ENCODE assay signal across 8 mouse cellular contexts in genomic region chr15:8108966-8109743, GRCm38 (mm10). TPM values are rescaled to one million over a fixed set of nuclear protein-coding genes. Genes with fewer than 3 reads are reported as not detected.
DNase-seq lines count a peak whose midpoint lies in the region; ATAC-seq and TF ChIP-seq lines count a peak whose summit lies in the region.

Nup155 (plus strand) TSS chr15:8109273.

- peak within 1 kb of the TSS; percentile 82 for H3K27ac ChIP-seq in forebrain, embryonic 12.5 days
- peak within 1 kb of the TSS; percentile 85 for H3K27ac ChIP-seq in heart, postnatal 0 days (ENCODE audit: low read depth)
- peak within 1 kb of the TSS; percentile 76 for H3K27ac ChIP-seq in liver, embryonic 16.5 days (ENCODE audit: low read length)
- peak within 1 kb of the TSS; percentile 79 for H3K27ac ChIP-seq in neural tube, embryonic 13.5 days (replicated peaks)
- H3K27ac ChIP-seq in testis, adult 2 months (ENCODE audit: control insufficient read depth, insufficient read depth, low read depth, low read length) = peak within 1 kb of the TSS; percentile 97

- H3K27me3 ChIP-seq in E14TG2a.4 (ENCODE audit: insufficient read depth, low read length) = no peaks in the 10 kb centered on the region
- no peaks in the 10 kb centered on the region for H3K27me3 ChIP-seq in forebrain, embryonic 12.5 days
- no peaks in the 10 kb centered on the region for H3K27me3 ChIP-seq in heart, postnatal 0 days (ENCODE audit: control insufficient read depth, insufficient read depth, low read length)
- H3K27me3 ChIP-seq in liver, embryonic 16.5 days (ENCODE audit: control insufficient read depth, insufficient read depth, low read depth, low read length) = no peaks in the 10 kb centered on the region
- no peaks in the 10 kb centered on the region for H3K27me3 ChIP-seq in neural tube, embryonic 13.5 days
- no peaks in the 10 kb centered on the region for H3K27me3 ChIP-seq in testis, adult 2 months (ENCODE audit: control insufficient read depth, insufficient read depth, low read length)

- peak; percentile 89 for DNase-seq in c-Kit-positive CD71-positive TER-119-positive erythroid progenitor cells, embryonic 14.5 days (ENCODE audit: low spot score)
- DNase-seq in heart, postnatal 0 days (ENCODE audit: low spot score) = peak; percentile 98
- DNase-seq in kidney, postnatal 4 days = peak; percentile 95

- ATAC-seq in forebrain, embryonic 12.5 days (ENCODE audit: low FRiP score) = peak; percentile 96
- peak; percentile 97 for ATAC-seq in heart, postnatal 0 days (ENCODE audit: insufficient read depth, low read depth)
- ATAC-seq in liver, embryonic 16.5 days (ENCODE audit: low read depth) = peak; percentile 93
- ATAC-seq in neural tube, embryonic 13.5 days (ENCODE audit: low read depth) = peak; percentile 97

- TF ChIP-seq CTCF in E14TG2a.4 (conservative IDR thresholded peaks at IDR 0.05; ENCODE audit: low read length) = no peak
- TF ChIP-seq CTCF in heart, postnatal 0 days (IDR thresholded peaks at IDR 0.05; ENCODE audit: low read depth) = no peak
- TF ChIP-seq CTCF in testis, adult 2 months (IDR thresholded peaks at IDR 0.05; ENCODE audit: control insufficient read depth, insufficient read depth, insufficient replicate concordance, low read depth, low read length) = no peak; the same call in 1 of the 2 replicates

- under 1% methylated on average over 53 of the region's 54 CpGs for WGBS in forebrain, embryonic 12.5 days
- WGBS in heart, postnatal 0 days = under 1% methylated on average over 52 of the region's 54 CpGs
- under 1% methylated on average over 52 of the region's 54 CpGs for WGBS in liver, embryonic 16.5 days (ENCODE audit: insufficient replicate concordance)
- WGBS in neural tube, embryonic 13.5 days = under 1% methylated on average over 54 of the region's 54 CpGs

- H3K4me1 ChIP-seq in E14TG2a.4 (replicated peaks; ENCODE audit: low read depth, low read length) = peaks cover 49% of the 10 kb centered on the region
- H3K4me1 ChIP-seq in forebrain, embryonic 12.5 days = peaks cover 17% of the 10 kb centered on the region
- peaks cover 19% of the 10 kb centered on the region for H3K4me1 ChIP-seq in heart, postnatal 0 days (ENCODE audit: control insufficient read depth, insufficient read depth)
- peaks cover 18% of the 10 kb centered on the region for H3K4me1 ChIP-seq in liver, embryonic 16.5 days (ENCODE audit: control insufficient read depth, low read depth, low read length)
- peaks cover 26% of the 10 kb centered on the region for H3K4me1 ChIP-seq in neural tube, embryonic 13.5 days (replicated peaks)
- H3K4me1 ChIP-seq in testis, adult 2 months (ENCODE audit: control insufficient read depth, insufficient read depth, low read length) = peaks cover 3% of the 10 kb centered on the region

- peaks cover 36% of the 10 kb centered on the region for H3K36me3 ChIP-seq in E14TG2a.4 (ENCODE audit: insufficient read depth, low read length)
- peaks cover 24% of the 10 kb centered on the region for H3K36me3 ChIP-seq in forebrain, embryonic 12.5 days (replicated peaks)
- H3K36me3 ChIP-seq in heart, postnatal 0 days (replicated peaks; ENCODE audit: control insufficient read depth, insufficient read depth, low read length) = peaks cover 23% of the 10 kb centered on the region
- peaks cover 11% of the 10 kb centered on the region for H3K36me3 ChIP-seq in liver, embryonic 16.5 days (ENCODE audit: control insufficient read depth, insufficient read depth)
- H3K36me3 ChIP-seq in neural tube, embryonic 13.5 days = peaks cover 21% of the 10 kb centered on the region
- no peaks in the 10 kb centered on the region; the same call in none of the 2 replicates for H3K36me3 ChIP-seq in testis, adult 2 months (ENCODE audit: control insufficient read depth, insufficient read depth, low read length)

- peak within 1 kb of the TSS; percentile 78 for H3K9ac ChIP-seq in forebrain, embryonic 12.5 days
- H3K9ac ChIP-seq in heart, postnatal 0 days (replicated peaks; ENCODE audit: low read depth, low read length) = peak within 1 kb of the TSS; percentile 87
- peak within 1 kb of the TSS; percentile 78 for H3K9ac ChIP-seq in liver, embryonic 16.5 days (ENCODE audit: low read depth, low read length)
- peak within 1 kb of the TSS; percentile 85 for H3K9ac ChIP-seq in neural tube, embryonic 13.5 days

- no peaks in the 10 kb centered on the region for H3K9me3 ChIP-seq in E14TG2a.4 (ENCODE audit: low read length)
- no peaks in the 10 kb centered on the region for H3K9me3 ChIP-seq in forebrain, embryonic 12.5 days
- H3K9me3 ChIP-seq in heart, postnatal 0 days (replicated peaks; ENCODE audit: control insufficient read depth, low read length) = no peaks in the 10 kb centered on the region
- H3K9me3 ChIP-seq in liver, embryonic 16.5 days (replicated peaks; ENCODE audit: control insufficient read depth, low read length) = no peaks in the 10 kb centered on the region
- H3K9me3 ChIP-seq in neural tube, embryonic 13.5 days = no peaks in the 10 kb centered on the region

- peak within 1 kb of the TSS; percentile 69 for H3K4me2 ChIP-seq in forebrain, embryonic 12.5 days
- H3K4me2 ChIP-seq in heart, postnatal 0 days (ENCODE audit: low read depth, low read length) = peak within 1 kb of the TSS; percentile 93
- H3K4me2 ChIP-seq in liver, embryonic 16.5 days (ENCODE audit: low read depth, low read length) = peak within 1 kb of the TSS; percentile 79
- H3K4me2 ChIP-seq in neural tube, embryonic 13.5 days = peak within 1 kb of the TSS; percentile 75

- peak within 1 kb of the TSS; percentile 96 for H3K4me3 ChIP-seq in E14TG2a.4 (replicated peaks; ENCODE audit: low read length)
- peak within 1 kb of the TSS; percentile 82 for H3K4me3 ChIP-seq in forebrain, embryonic 12.5 days (replicated peaks)
- peak within 1 kb of the TSS; percentile 86 for H3K4me3 ChIP-seq in heart, postnatal 0 days (ENCODE audit: low read depth, low read length)
- peak within 1 kb of the TSS; percentile 78 for H3K4me3 ChIP-seq in liver, embryonic 16.5 days (ENCODE audit: low read depth, low read length)
- peak within 1 kb of the TSS; percentile 88 for H3K4me3 ChIP-seq in neural tube, embryonic 13.5 days
- peak within 1 kb of the TSS; percentile 99 for H3K4me3 ChIP-seq in testis, adult 2 months (ENCODE audit: control insufficient read depth, low read depth, low read length)

- TF ChIP-seq POLR2A in testis, adult 2 months (IDR thresholded peaks at IDR 0.05; ENCODE audit: control insufficient read depth, low read depth, low read length) = peak; percentile 95

- TF ChIP-seq EP300 in heart, postnatal 0 days (IDR thresholded peaks at IDR 0.05; ENCODE audit: low read depth) = no peak

RNA-seq across cellular contexts. Expression of gene Nup155, which starts in this region (rescaled TPM):
- 26.7 and 29.7 TPM in 2 replicates for polyA plus RNA-seq in forebrain, embryonic 12.5 days (2016; fragmentation: Nextera tagmentation; extraction: Ambion mirVana)
- total RNA-seq in heart, postnatal 0 days (2014; rRNA removed; ENCODE audit: low replicate concordance) = 24.9 and 28.8 TPM in 2 replicates
- 3.5 and 3.8 TPM in 2 replicates for polyA plus RNA-seq in heart, postnatal 0 days (2015; fragmentation: Nextera tagmentation; extraction: Ambion mirVana)
- polyA plus RNA-seq in liver, embryonic 16.5 days (2015; fragmentation: Nextera tagmentation; extraction: Ambion mirVana) = 9.1 and 9.5 TPM in 2 replicates
- 10.0 and 12.9 TPM in 2 replicates for polyA plus RNA-seq in neural tube, embryonic 13.5 days (2015; fragmentation: Nextera tagmentation; extraction: Ambion mirVana)
- polyA plus RNA-seq in testis, adult 2 months (2012; rRNA removed) = 15.4 and 18.5 TPM in 2 replicates

Comparison
In these comparisons a context has a peak if more than half of its experiments do, and no peak if none do; other contexts are left out.
1. Peak in every context shown above with its lines: DNase-seq, ATAC-seq, H3K4me3 ChIP-seq and H3K27ac ChIP-seq.